Mouse (Mus musculus) intestine, postnatal 0 days (tissue): ENCODE data around the gene Hoxb2. TPM values are rescaled to one million over a fixed set of nuclear protein-coding genes. Genes with fewer than 3 reads are reported as not detected.

ENCODE experiments used
- ATAC-seq: fragments of 200-750 bp; cut with Nextera tagmentation; 2 replicates; pipeline ENCODE4 v1.8.0; 2017; ENCODE audit warnings: mild to moderate bottlenecking, moderate TSS enrichment, moderate library complexity
- H3K27ac ChIP-seq: fragments of 300-500 bp; sonication (generic); 2 replicates; pipeline ENCODE4 v1.5.1; 2014; ENCODE audit warnings: mild to moderate bottlenecking, low read depth, low read length, moderate library complexity
- H3K27me3 ChIP-seq: fragments of 300-500 bp; sonication (generic); replicated peaks from 2 replicates; pipeline ENCODE4 v1.6.1; 2014; ENCODE audit warnings: low read length, mixed read lengths; ENCODE audit not compliant: control insufficient read depth, insufficient read depth
- H3K36me3 ChIP-seq: fragments of 300-500 bp; sonication (generic); 2 replicates; pipeline ENCODE4 v1.6.1; 2014; ENCODE audit warnings: mild to moderate bottlenecking, moderate library complexity; ENCODE audit not compliant: control insufficient read depth, insufficient read depth
- H3K4me1 ChIP-seq: fragments of 300-500 bp; sonication (generic); replicated peaks from 2 replicates; pipeline ENCODE4 v1.6.1; 2014; ENCODE audit warnings: antibody characterized with exemption, low read length, mixed read lengths; ENCODE audit not compliant: control insufficient read depth, insufficient read depth
- H3K4me2 ChIP-seq: fragments of 300-500 bp; sonication (generic); replicated peaks from 2 replicates; pipeline ENCODE4 v1.6.1; 2014; ENCODE audit warnings: low read depth, mild to moderate bottlenecking, moderate library complexity
- H3K4me3 ChIP-seq: fragments of 300-500 bp; sonication (generic); 2 replicates; pipeline ENCODE4 v1.5.1; 2014; ENCODE audit warnings: low read depth, low read length
- H3K9ac ChIP-seq: fragments of 300-500 bp; sonication (generic); 2 replicates; pipeline ENCODE4 v1.6.1; 2014; ENCODE audit warnings: mild to moderate bottlenecking, low read depth, low read length
- H3K9me3 ChIP-seq: fragments of 300-500 bp; sonication (generic); 2 replicates; pipeline ENCODE4 v1.6.1; 2016; ENCODE audit warnings: mixed run types; ENCODE audit not compliant: control insufficient read depth
- CTCF ChIP-seq: sonication (generic); IDR thresholded peaks from 2 replicates; pipeline ENCODE4 v1.5.1; 2016; ENCODE audit warnings: low read depth, mild to moderate bottlenecking, control low read depth, antibody characterized with exemption, moderate library complexity
- WGBS: fragments of 180-500 bp; shearing (Covaris S2); extraction: QIAGEN DNeasy Blood & Tissue Kit; methylation state at CpG from one replicate; pipeline ENCODE4 v1.1.7; 2014; 5-methylcytosine and 5-hydroxymethylcytosine counted together
- polyA plus RNA-seq: library from polyadenylated mRNA; unstranded; fragments of >200 nt; fragmentation: Nextera tagmentation; extraction: Ambion mirVana; gene quantifications from 2 replicates; pipeline ENCODE4 v1.2.1, GENCODE M21; 2015

The Hoxb2 gene
- 8.4 and 9.4 TPM in 2 replicates for polyA plus RNA-seq

GRCm38 (mm10) chr11:96350341-96350624 lies at the start of gene Hoxb2:
Gene Hoxb2, plus strand, starts transcription at chr11:96350525.
- peak within 1 kb of the TSS; percentile 58; the same call in 1 of the 2 replicates for H3K4me3 ChIP-seq
- peaks cover 28% of the 10 kb centered on the region for H3K27me3 ChIP-seq
- H3K9me3 ChIP-seq = no peaks in the 10 kb centered on the region
- peak within 1 kb of the TSS; percentile 50; the same call in 1 of the 2 replicates for H3K27ac ChIP-seq
- H3K4me1 ChIP-seq = peaks cover 6% of the 10 kb centered on the region; the same call in 1 of the 2 replicates
- ATAC-seq = no peak
- 47% methylated on average over 2 of the region's 2 CpGs for WGBS
- peak within 1 kb of the TSS; percentile 63 for H3K4me2 ChIP-seq
- no peak for TF ChIP-seq CTCF
- H3K9ac ChIP-seq = no peak within 1 kb of the TSS
- no peaks in the 10 kb centered on the region; the same call in 1 of the 2 replicates for H3K36me3 ChIP-seq

- H3K9ac ChIP-seq = no peak overlapping the region
- H3K9me3 ChIP-seq = no peaks in the 10 kb centered on the region
- no peak for ATAC-seq
- WGBS = 42% methylated on average over 10 of the region's 10 CpGs
- H3K27me3 ChIP-seq = peaks cover 76% of the 10 kb centered on the region
- no peak overlapping the region for H3K27ac ChIP-seq
- peak overlapping the region; percentile 53 for H3K4me3 ChIP-seq
- H3K4me1 ChIP-seq = no peaks in the 10 kb centered on the region; the same call in 1 of the 2 replicates
- no peak for TF ChIP-seq CTCF
- no peaks in the 10 kb centered on the region for H3K36me3 ChIP-seq
- peak overlapping the region; percentile 82 for H3K4me2 ChIP-seq
These were observed 49.3 kb upstream of the Hoxb2 start for GRCm38 (mm10) chr11:96301064-96301431.

GRCm38 (mm10) chr11:96301837-96302236 lies 48.5 kb upstream of the Hoxb2 start:
- Histone ChIP-seq H3K9ac (no peak overlapping the region), H3K4me1 (no peaks in the 10 kb centered on the region; the same call in 1 of the 2 replicates), H3K9me3 (no peaks in the 10 kb centered on the region), H3K4me3 (no peak overlapping the region), H3K36me3 (no peaks in the 10 kb centered on the region), H3K4me2 (peak overlapping the region; percentile 63), H3K27me3 (peaks cover 76% of the 10 kb centered on the region), H3K27ac (no peak overlapping the region)
- 22% methylated on average over 15 of the region's 15 CpGs for WGBS
- no peak for ATAC-seq
- no peak for TF ChIP-seq CTCF

- no peak overlapping the region for H3K27ac ChIP-seq
- no peak overlapping the region for H3K9ac ChIP-seq
- no peak for ATAC-seq
- 33% methylated on average over 23 of the region's 23 CpGs for WGBS
- peak overlapping the region; percentile 63 for H3K4me2 ChIP-seq
- no peaks in the 10 kb centered on the region for H3K36me3 ChIP-seq
- no peak for TF ChIP-seq CTCF
- H3K27me3 ChIP-seq = peaks cover 74% of the 10 kb centered on the region
- H3K4me3 ChIP-seq = peak overlapping the region; percentile 43; the same call in 1 of the 2 replicates
- no peaks in the 10 kb centered on the region; the same call in 1 of the 2 replicates for H3K4me1 ChIP-seq
- no peaks in the 10 kb centered on the region for H3K9me3 ChIP-seq
These were observed 47.8 kb upstream of the Hoxb2 start for GRCm38 (mm10) chr11:96302381-96303150.

- peak; percentile 25 for ATAC-seq
- peak; percentile 95 for TF ChIP-seq CTCF
- Histone ChIP-seq H3K9me3 (no peaks in the 10 kb centered on the region), H3K27me3 (peaks cover 69% of the 10 kb centered on the region), H3K27ac (peak within 1 kb of the TSS; percentile 68), H3K4me2 (peak within 1 kb of the TSS; percentile 63), H3K4me1 (no peaks in the 10 kb centered on the region; the same call in 1 of the 2 replicates), H3K4me3 (peak within 1 kb of the TSS; percentile 43), H3K36me3 (no peaks in the 10 kb centered on the region), H3K9ac (peak within 1 kb of the TSS; percentile 55)
- WGBS = 4% methylated on average over 69 of the region's 69 CpGs
These were observed 46.9 kb upstream of the Hoxb2 start, which contains the start of gene Hoxb5 for GRCm38 (mm10) chr11:96303151-96304099. Gene Hoxb5, plus strand, starts transcription at chr11:96303336.
